Mouse (Mus musculus) brain, adult 2 months (tissue): ENCODE results near the gene Srgap1.
"Not testable (repeated sequence)": the region's sequence is repeated elsewhere in the genome, so short reads cannot be mapped to it uniquely, and the experiment has no call there.

ENCODE experiments used
- DNase-seq: peaks from one replicate; pipeline ENCODE4 v3.0.0; 2011; ENCODE audit warnings: low read depth, low spot score

Srgap1 gene

DNA sequence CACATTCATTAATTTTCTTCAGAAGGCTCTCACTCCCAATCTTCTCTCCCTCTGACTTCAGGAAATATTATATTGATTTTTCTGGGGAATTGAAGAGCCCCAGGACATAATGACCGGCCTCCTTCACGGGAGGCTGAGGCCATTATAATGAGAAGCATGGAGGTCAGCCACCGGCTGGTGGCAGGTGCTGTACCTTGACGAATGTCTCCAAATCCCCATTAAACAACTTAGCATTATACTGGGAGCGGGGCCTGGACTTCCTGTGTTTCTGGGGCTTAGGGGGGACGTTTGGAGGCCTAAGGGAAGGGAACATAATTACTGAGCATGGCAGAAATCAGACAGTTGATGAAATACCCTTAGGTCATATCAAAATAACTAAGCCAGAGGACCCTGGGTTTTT is 218.1 kb downstream of the Srgap1 start:
- DNase-seq: no peak

DNA sequence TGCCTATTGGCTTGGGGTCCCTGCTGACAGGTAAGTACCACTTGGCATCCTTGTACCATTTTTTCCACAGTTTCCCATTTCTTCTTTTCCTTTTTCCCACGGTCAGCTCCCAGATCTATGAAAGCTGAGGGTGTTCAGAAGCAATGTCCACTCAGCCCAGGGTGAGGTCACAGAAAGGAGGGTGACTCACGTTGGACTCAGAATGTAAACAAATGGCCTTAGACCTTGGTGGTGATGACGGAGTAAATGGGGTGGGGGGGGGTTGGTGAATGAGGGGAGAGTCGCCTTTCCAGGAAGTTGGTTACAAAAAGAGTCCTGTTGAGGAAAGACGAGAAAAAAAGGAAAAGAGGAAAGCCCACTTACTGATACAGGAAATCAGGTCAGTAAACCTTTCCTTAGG is 224.4 kb downstream of the Srgap1 start:
- DNase-seq: no peak

DNA sequence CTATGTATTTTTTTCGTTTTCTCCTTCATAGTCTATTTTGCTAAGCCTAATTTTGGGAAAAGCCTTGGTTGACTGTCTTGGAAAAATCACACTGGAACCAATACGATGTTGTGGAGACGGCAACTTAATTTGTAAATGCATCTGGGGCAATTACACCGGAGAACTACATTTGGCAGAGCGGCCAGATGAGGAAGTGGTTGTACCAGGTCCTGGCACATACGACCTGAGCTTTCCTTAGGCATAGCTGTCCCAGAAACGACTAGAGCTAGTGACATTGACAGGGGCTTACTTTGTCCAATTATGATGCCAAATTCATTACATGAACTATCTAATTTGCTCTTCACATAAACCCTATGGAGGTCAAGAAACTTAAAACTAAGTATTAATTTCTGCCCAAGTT is 226.3 kb downstream of the Srgap1 start:
- DNase-seq: no peak

DNA sequence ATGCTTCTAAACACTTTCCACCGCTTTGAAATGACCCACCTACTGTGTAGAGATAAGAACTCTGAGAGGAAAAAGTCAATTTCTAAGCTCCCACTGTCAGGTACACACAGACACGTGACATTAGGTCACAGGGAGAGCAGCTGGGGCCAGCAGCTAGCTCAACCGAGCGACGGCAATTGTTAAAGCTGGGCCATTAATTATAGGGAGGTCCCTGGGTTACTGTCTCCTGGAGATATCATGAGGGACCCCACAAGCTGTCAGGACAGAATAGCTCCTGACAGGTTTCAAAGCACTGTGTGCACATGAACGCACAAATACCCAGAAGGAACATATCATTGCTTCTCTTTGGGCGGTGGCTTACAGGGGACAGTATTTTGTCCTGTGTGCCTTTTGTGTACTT is 229.1 kb downstream of the Srgap1 start:
- DNase-seq: no peak

DNA sequence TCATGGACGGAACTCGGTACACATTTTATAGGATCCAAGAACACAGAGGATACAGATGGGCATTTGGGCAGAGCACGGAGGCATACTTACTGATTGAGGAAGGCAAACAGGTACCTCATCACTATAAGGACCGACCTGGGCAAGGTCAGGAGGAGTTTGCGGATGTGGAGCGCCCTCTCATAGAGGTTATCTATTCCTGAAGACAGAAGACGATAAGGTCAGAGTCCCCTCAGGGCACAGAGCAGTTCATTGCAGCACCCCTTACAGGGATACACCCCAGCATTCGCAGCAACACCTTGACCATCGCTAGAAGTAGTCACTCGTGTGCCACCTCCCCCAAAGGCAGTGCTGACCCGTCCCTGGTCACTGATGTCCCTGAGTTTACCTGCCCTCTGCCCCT is 239.3 kb downstream of the Srgap1 start:
- DNase-seq: no peak

DNA sequence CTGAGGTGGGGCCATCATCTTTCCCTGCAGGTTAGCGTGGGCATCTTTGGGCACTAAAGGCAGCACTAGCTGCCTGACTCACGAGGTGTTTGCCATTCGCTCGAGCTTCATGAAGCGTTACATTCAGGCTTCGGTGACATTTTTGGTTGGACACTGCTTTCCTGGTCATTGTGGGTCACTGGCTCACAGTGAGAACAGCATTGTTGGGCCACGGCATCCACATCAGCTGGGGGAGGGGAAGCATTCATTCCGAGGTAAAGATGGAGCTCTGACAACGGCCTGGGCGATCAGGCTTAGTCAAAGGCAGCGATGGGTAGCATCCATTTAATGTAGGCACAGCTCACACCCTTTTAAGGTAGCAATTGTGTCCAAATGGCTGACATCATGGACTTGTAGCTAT is 240.3 kb downstream of the Srgap1 start:
- no peak for DNase-seq

DNA sequence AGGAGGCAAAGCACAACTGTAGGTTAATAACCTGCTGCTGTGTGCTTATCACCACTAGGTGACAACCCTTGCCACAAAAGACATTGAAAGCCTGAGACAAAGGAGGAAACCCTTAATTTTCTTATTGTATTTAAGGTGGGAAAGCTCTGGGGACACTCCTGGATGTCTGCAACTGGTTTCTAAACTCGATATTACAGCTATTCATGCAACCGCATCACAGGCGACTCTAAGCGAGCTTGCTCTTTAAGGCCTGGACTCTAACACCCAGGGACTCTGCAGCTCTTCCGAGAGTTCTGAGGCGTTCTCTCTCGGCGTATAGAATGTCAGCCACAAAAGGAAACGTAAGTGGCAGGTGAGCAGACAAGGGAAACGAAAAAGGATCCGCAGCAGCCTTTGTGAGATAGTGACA is 241.2 kb downstream of the Srgap1 start:
- no peak for DNase-seq

DNA sequence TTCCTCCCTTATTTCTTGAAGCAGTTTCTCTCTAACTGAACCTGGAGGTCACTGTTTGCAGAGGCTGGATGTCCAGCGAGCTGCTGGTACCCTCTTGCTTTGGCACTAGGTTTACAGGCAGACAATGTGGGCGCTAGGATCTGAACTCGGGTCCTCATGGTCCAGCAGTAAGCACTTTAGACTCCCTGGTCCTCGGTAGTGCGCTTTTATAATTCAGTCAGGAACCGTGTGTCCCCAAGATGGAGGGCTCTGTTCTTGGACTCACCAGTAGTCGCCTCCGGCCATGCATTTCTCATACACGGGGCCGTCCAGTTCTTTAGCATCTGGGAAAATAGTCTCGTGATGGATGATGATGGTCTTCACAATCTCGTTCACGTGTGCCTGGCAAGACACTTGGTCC is 242.6 kb downstream of the Srgap1 start:
- no peak for DNase-seq

DNA sequence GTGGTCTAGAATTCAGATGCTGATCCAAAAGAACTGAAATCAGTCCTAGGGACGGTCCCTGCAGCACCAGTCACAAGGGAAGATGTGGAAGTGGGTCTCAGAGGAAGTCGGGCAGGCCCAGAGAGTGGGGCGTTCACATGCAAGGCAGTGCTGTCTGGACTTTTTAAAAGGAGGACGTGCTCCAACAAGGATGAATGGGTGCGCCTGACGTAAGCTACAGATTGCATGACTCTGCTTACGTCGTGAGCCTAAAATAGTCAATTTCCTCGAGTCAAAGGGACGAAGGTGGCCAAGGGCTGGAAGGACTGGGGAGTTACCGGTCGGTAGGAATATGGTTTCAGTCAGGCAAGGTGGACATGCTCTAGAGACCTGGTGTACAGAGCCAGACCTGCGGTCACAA is 247.1 kb downstream of the Srgap1 start:
- DNase-seq: no peak

DNA sequence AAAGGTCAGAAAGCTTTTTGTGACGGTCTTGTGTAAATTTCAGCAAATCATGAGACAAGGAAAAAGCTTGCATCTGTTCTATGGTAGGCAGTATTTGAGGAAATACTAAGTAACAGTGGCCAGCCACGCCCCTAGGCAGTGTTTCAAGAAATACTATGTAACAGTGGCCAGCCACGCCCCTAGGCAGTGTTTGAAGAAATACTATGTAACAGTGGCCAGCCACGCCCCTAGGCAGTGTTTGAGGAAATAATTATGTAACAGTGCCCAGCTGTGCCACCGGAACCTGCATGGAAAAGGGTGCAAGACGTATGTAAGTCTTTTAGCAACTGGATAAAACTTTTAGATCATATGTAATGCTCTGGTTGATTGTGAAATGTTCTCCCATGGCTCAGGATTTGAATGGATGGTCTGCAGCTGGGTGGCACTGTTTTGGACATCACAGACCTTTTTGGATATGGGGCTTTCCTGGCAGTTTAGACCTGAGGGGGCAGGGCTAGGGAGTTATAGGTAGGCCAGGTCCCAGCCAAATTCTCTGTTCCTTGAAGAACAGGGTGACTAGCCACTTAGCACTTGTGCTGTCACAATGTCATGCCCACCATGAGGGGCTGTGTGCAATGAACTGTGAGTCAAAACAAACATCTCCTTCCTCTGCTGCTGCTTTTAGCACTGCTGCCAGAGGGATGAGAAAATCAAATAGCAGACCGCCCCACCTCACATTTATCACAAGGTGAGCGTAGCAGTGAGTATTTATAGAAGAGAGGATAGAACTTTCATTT is 250.9 kb downstream of the Srgap1 start:
- no peak for DNase-seq

DNA sequence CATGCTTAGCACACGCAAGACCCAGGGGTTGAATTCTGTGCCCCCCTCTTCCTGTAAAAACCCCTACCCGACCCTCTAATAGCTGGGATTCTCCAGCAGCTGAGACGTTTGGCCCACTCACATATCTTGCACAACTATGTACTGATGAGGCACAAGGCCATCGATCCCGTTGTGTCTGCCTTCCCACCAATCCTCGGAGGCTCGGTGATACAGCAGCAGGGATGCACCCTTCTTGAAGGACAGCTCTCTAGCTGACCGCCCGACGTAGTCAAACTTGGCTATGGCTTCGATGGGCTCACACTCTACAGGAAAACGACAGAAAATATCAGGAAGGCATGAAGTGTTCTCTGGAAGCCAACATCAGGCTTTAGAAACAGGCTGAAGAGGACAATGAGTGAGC is 252.6 kb downstream of the Srgap1 start:
- no peak for DNase-seq

DNA sequence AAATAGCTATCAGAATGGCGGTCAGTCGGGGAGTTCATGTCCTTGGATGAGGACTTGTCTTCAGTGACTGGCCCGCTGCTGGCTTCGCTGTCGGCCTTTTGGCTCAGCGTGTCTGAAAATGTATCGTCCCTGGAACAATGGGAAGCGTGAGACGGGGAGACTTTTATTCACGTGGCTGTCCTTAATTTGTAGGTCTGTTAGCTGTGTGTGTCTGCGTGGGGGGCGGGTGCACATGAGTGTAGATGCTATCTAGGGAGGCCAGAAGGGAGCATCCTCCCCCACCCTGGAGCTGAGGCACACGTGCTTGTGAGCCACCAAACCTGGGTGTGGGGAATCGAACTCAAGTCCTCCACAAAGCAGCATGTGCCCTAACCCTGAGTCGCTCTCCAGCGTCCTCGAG is 254.5 kb downstream of the Srgap1 start:
- no peak for DNase-seq

DNA sequence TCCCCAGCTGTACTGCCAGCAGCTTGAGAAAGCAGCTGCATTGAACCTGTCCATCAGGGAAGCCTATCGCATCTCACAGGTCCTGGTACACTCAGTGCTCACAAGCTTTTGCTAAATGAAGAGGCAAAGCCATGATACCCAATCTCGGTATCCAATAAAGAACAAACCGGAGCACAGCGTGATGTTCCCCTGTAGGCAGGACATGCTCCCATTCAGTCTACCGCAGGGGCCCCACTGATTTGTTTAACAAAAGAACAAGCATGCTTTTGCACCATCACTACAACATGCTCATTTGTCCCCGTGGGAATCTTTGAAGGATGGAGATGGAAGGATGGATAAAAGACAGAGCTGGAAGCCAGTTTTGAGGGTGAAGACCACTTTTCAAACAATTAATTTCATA is 257.0 kb downstream of the Srgap1 start:
- no peak for DNase-seq

DNA sequence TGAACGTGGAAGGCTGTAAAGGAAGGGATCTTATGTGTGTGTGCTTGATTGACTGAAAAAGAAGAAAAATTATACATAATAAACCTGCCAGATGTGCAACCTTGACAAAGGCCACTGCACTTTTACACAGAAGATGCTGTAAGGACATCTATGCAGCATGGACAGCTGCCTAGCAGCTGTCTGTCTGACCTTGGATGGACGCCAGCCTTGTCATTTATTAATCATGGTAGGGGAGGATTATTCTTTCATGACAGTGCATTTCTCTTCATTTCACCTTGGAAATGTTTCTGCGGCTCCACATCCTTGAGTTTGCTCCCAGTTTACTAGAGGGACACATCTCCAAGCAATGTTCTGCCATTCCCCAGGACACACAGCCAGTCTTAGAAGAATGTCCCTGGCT is 258.6 kb downstream of the Srgap1 start:
- DNase-seq: no peak

DNA sequence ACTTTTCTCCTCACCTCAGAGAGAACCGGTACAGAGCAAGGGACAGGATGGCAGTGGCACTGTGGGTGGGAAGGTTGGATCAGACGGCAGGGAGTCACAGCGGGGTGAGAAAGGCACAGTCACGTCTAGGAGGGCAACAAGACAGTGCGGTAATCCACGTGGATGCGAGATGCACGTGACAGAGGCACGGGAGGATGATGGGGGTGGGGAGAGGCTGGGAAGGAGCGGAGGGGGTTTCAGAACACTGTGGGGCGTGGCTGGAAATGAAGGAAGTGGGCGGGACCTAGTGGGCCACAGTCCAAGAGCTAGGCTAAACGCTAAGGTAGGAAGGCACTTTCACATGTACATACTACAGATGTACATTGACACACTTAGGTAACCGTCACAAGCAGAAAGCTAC is 266.0 kb downstream of the Srgap1 start:
- DNase-seq: no peak

DNA sequence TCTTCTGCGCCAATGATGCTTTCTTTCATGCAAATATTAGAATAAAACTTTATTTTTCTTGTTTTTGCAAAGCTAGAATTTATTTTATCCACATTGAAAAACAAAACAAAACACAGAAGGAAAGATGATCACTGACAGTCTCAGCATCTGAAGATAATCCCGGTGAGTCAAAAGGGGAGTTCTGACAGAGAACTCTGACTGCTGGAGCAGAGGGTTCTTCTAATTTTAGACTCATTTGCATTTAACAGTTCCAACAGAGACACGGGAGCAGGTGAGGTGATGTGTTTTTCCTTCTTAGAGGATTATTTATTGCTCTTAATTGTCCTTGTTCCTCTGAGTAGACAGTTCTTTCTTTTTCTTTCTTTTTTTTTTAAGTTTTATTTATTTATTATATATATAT is 271.1 kb downstream of the Srgap1 start:
- peak; percentile 24 for DNase-seq

DNA sequence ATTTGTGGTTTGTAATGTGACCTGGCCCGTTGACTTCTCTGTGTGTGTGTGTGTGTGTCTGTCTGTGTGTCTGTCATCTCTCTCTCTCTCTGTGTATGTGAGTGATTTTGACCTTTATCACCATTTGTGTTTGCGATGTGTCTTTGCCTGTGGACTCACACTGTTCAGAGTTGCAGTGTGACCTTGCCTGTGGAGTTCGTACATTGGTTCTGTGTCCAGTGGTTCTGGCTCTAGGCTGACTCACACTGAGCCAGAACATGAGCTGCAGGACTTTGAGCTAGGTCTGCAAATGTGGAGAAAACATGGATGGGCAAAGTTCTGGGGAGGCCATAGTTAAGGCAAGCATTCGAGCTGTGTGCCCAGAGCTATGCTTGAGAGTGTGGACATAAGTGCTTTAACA is 273.3 kb downstream of the Srgap1 start:
- no peak for DNase-seq

DNA sequence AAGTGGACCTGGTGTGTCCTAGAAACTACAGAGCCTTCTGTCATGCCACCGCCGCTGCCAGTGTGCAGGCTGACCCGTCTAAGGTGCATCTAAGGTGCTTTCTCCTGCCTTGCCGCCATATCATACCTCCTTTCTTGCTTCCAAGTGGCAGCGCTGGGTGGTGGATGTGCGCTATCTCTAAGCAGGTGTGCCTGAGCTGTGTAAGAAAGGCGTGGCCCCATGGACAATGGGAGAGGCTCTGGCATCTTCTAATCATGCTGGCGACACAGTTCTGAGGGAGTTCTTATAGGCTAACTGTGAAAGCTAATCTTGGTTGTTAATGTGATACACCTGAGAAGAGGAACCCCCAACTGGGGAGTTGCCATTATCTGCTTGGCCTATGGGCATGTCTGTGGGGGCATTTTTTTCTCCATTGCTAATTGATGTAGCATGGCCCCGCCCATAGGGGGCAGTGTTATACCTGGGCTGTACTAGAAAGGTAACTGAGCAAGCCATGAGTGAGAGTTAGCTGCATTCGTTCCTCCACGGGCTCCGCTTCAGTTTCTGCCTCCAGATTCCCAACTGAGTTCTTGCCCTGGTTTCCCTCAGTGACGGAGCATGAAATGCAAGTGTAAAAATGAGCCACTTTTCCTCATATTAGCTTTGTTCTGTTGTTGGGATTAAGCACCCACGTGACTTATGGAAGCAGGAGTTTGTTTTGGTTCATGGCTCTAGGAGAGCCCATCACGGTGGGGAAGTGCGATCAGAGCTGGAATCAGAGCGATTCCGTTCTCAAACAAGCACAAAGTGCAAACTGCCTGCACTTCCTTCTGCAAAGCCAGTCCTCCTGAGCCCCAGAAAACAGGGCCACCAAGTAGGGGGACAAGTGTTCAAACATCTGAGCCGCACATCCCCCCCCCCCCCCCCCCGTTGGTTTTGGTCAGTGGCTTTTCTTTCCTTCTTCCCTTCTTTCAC is 276.2 kb downstream of the Srgap1 start:
- DNase-seq: peak; percentile 30

DNA sequence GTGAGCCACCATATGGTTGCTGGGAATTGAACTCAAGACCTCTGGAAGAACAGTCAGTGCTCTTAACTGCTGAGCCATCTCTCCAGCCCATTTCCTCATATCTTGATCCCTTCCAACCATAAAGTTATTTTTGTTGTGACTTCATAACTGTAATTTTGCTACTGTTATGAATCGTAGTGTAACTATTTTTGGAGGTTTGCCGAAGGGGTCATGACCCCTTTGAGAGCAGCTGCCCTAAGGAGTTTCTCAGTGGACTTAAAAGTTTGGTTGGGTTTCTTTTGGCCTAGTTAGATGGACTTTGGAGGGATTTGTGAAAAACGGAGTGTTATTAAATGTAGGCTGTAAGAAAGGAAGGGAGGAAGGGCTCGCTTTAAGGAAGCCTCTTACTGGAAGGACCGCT is 277.4 kb downstream of the Srgap1 start:
- no peak for DNase-seq

DNA sequence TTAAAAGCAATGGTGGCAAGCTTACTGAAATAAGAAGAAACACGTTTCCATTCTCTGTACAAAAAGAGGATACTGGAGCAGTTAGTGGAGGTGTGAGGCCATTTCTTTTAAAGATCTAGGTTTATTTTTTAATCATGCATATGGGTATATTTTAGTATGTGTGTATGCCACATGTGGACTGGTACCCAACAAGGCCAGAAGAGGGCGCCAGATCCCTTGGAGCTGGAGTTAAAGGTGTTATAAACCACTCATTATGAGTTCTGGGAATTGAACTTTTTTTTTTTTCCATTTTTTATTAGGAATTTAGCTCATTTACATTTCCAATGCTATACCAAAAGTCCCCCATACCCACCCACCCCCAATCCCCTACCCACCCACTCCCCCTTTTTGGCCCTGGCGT is 279.8 kb downstream of the Srgap1 start:
- not testable (repeated sequence) for DNase-seq

DNA sequence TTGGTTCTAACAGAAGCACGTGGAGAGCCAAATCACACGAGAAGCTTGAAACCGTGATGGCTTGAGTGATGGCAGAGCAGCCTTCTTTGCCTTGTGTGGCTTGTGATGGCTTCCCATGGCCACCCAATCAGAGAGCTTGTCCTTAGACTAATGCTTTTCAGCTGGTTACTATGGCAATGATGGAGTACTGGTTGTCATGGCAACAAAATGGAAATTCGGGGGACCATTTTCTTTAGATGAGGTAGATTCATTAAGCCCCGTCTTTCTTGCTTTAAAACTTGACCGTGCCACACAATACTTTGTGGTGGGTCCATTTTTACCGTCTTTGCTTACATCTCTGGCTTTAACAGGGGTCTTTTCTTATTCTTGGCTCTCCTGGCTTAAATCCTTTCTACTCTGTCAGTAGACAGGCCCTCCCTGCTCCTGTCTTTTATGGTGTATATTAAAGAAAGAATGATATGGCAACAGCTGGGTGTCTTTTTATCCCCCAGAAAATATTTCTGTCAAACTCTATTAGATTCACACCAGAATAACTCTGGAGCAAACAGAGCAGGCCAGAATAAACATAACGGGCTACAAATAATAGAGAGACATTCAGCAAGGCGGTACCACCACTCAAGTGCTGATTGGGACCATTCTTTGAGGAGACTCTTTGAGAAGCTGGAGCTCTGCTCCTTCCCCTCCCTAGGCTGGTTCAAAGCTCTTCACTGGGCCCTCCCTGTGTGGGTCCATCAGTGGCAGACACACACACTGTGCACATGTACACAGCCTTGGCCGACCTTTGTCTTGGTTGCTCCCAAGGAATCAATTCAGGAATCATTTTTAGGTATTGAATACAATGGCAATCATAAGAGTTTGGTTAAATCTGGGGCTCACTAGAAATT is 281.7 kb downstream of the Srgap1 start:
- DNase-seq: peak; percentile 76
